Mouse (Mus musculus) hindbrain, embryonic 15.5 days (tissue): ENCODE measurements around the gene Pfkfb3. TPM values are rescaled to one million over a fixed set of nuclear protein-coding genes. Genes with fewer than 3 reads are reported as not detected.

Experiments
- ATAC-seq: fragments of 200-750 bp; cut with Nextera tagmentation; 2 replicates; pipeline ENCODE4 v1.8.0; 2017; ENCODE audit warnings: low read depth, moderate number of reproducible peaks, moderate TSS enrichment; ENCODE audit not compliant: low FRiP score
- H3K27ac ChIP-seq: fragments of 300-500 bp; sonication (generic); replicated peaks from 2 replicates; pipeline ENCODE4 v1.5.1; 2015; ENCODE audit warnings: mild to moderate bottlenecking, inconsistent platforms
- H3K27me3 ChIP-seq: fragments of 300-500 bp; sonication (generic); 2 replicates; pipeline ENCODE4 v1.6.1; 2015; ENCODE audit warnings: control low read depth, inconsistent platforms
- H3K36me3 ChIP-seq: fragments of 300-500 bp; sonication (generic); 2 replicates; pipeline ENCODE4 v1.6.1; 2015; ENCODE audit warnings: control low read depth, inconsistent platforms
- H3K4me1 ChIP-seq: fragments of 300-500 bp; sonication (generic); replicated peaks from 2 replicates; pipeline ENCODE4 v1.6.1; 2015; ENCODE audit warnings: control low read depth, inconsistent platforms
- H3K4me2 ChIP-seq: fragments of 300-500 bp; sonication (generic); 2 replicates; pipeline ENCODE4 v1.6.1; 2015; ENCODE audit warnings: moderate library complexity, mild to moderate bottlenecking, inconsistent platforms
- H3K4me3 ChIP-seq: fragments of 300-500 bp; sonication (generic); 2 replicates; pipeline ENCODE4 v1.5.1; 2015; ENCODE audit warnings: mild to moderate bottlenecking, inconsistent platforms
- H3K9ac ChIP-seq: fragments of 300-500 bp; sonication (generic); 2 replicates; pipeline ENCODE4 v1.6.1; 2015; ENCODE audit warnings: inconsistent platforms
- H3K9me3 ChIP-seq: fragments of 300-500 bp; sonication (generic); 2 replicates; pipeline ENCODE4 v1.6.1; 2016; ENCODE audit warnings: control low read depth, inconsistent platforms
- WGBS: fragments of 180-500 bp; shearing (Covaris S2); methylation state at CpG from one replicate; pipeline ENCODE4 v1.1.7; 2015; 5-methylcytosine and 5-hydroxymethylcytosine counted together
- polyA plus RNA-seq: library from polyadenylated mRNA; unstranded; fragments of >200 nt; fragmentation: Nextera tagmentation; extraction: Ambion mirVana; gene quantifications from 2 replicates; pipeline ENCODE4 v1.2.1, GENCODE M21; 2015

Pfkfb3 gene
- polyA plus RNA-seq, 1 experiment from 2014 or later = 32.3 TPM

GRCm38 (mm10) chr2:11448711-11449110 lies 105.2 kb downstream of the Pfkfb3 start:
- ATAC-seq = no peak
- Histone ChIP-seq H3K4me3 (no peak overlapping the region), H3K27me3 (no peaks in the 10 kb centered on the region), H3K9me3 (no peaks in the 10 kb centered on the region), H3K9ac (no peak overlapping the region), H3K36me3 (no peaks in the 10 kb centered on the region), H3K4me1 (no peaks in the 10 kb centered on the region), H3K4me2 (no peak overlapping the region), H3K27ac (no peak overlapping the region)
- WGBS = 42% methylated on average over 3 of the region's 3 CpGs

- no peak for ATAC-seq
- Histone ChIP-seq H3K27ac (no peak overlapping the region), H3K4me3 (no peak overlapping the region), H3K9me3 (no peaks in the 10 kb centered on the region), H3K4me1 (no peaks in the 10 kb centered on the region), H3K4me2 (no peak overlapping the region), H3K9ac (no peak overlapping the region), H3K27me3 (no peaks in the 10 kb centered on the region), H3K36me3 (no peaks in the 10 kb centered on the region)
- 69% methylated on average over 2 of the region's 2 CpGs for WGBS
Measured at GRCm38 (mm10) chr2:11447865-11448264, 106.0 kb downstream of the Pfkfb3 start.

- Histone ChIP-seq H3K27ac (no peak overlapping the region), H3K9ac (no peak overlapping the region), H3K4me3 (no peak overlapping the region), H3K4me2 (no peak overlapping the region), H3K4me1 (no peaks in the 10 kb centered on the region), H3K27me3 (no peaks in the 10 kb centered on the region), H3K9me3 (no peaks in the 10 kb centered on the region), H3K36me3 (no peaks in the 10 kb centered on the region)
- 92% methylated on average over 3 of the region's 3 CpGs for WGBS
- ATAC-seq = no peak
Measured at GRCm38 (mm10) chr2:11445722-11446121, 108.2 kb downstream of the Pfkfb3 start.

- H3K9ac ChIP-seq = no peak overlapping the region
- no peak overlapping the region for H3K4me3 ChIP-seq
- no peak overlapping the region for H3K4me2 ChIP-seq
- 66% methylated on average over 4 of the region's 4 CpGs for WGBS
- H3K4me1 ChIP-seq = no peaks in the 10 kb centered on the region
- no peaks in the 10 kb centered on the region for H3K9me3 ChIP-seq
- no peak overlapping the region for H3K27ac ChIP-seq
- no peak for ATAC-seq
- no peaks in the 10 kb centered on the region for H3K27me3 ChIP-seq
- H3K36me3 ChIP-seq = no peaks in the 10 kb centered on the region
Measured at GRCm38 (mm10) chr2:11441864-11442263, 112.0 kb downstream of the Pfkfb3 start.

- WGBS = 81% methylated on average over 12 of the region's 12 CpGs
Measured at GRCm38 (mm10) chr2:11438231-11438954, 115.5 kb downstream of the Pfkfb3 start.

GRCm38 (mm10) chr2:11436353-11436752 lies 117.5 kb downstream of the Pfkfb3 start:
- no peak overlapping the region for H3K4me2 ChIP-seq

More at GRCm38 (mm10) chr2:11438231-11438954, 115.5 kb downstream of the Pfkfb3 start:
- ATAC-seq = no peak
- no peaks in the 10 kb centered on the region for H3K27me3 ChIP-seq
- no peaks in the 10 kb centered on the region for H3K4me1 ChIP-seq
- no peaks in the 10 kb centered on the region for H3K36me3 ChIP-seq
- H3K9ac ChIP-seq = no peak overlapping the region
- H3K9me3 ChIP-seq = no peaks in the 10 kb centered on the region
- no peak overlapping the region for H3K27ac ChIP-seq
- no peak overlapping the region for H3K4me3 ChIP-seq
- no peak overlapping the region for H3K4me2 ChIP-seq

GRCm38 (mm10) chr2:11433353-11433752 lies 120.5 kb downstream of the Pfkfb3 start:
- Histone ChIP-seq H3K9me3 (no peaks in the 10 kb centered on the region), H3K27me3 (no peaks in the 10 kb centered on the region), H3K4me3 (no peak overlapping the region), H3K27ac (no peak overlapping the region), H3K36me3 (no peaks in the 10 kb centered on the region), H3K9ac (no peak overlapping the region), H3K4me1 (no peaks in the 10 kb centered on the region), H3K4me2 (no peak overlapping the region)
- ATAC-seq = no peak
- 82% methylated on average over 5 of the region's 5 CpGs for WGBS

More at GRCm38 (mm10) chr2:11436353-11436752, 117.5 kb downstream of the Pfkfb3 start:
- no peak overlapping the region for H3K9ac ChIP-seq
- no peaks in the 10 kb centered on the region for H3K36me3 ChIP-seq
- WGBS = 93% methylated on average over 11 of the region's 11 CpGs
- H3K4me1 ChIP-seq = no peaks in the 10 kb centered on the region
- no peak overlapping the region for H3K27ac ChIP-seq
- no peak for ATAC-seq
- no peak overlapping the region for H3K4me3 ChIP-seq
- H3K9me3 ChIP-seq = no peaks in the 10 kb centered on the region
- H3K27me3 ChIP-seq = no peaks in the 10 kb centered on the region

GRCm38 (mm10) chr2:11429538-11429937 lies 124.3 kb downstream of the Pfkfb3 start:
- Histone ChIP-seq H3K4me3 (no peak overlapping the region), H3K4me2 (no peak overlapping the region), H3K9ac (no peak overlapping the region), H3K4me1 (no peaks in the 10 kb centered on the region), H3K9me3 (no peaks in the 10 kb centered on the region), H3K36me3 (no peaks in the 10 kb centered on the region), H3K27ac (no peak overlapping the region), H3K27me3 (no peaks in the 10 kb centered on the region)
- 22% methylated on average over 3 of the region's 3 CpGs for WGBS
- ATAC-seq = no peak

- H3K36me3 ChIP-seq = no peaks in the 10 kb centered on the region
- no peaks in the 10 kb centered on the region for H3K4me1 ChIP-seq
- 96% methylated on average over 4 of the region's 4 CpGs for WGBS
- H3K9me3 ChIP-seq = no peaks in the 10 kb centered on the region
- no peak for ATAC-seq
- no peak overlapping the region for H3K27ac ChIP-seq
- H3K9ac ChIP-seq = no peak overlapping the region
- H3K27me3 ChIP-seq = no peaks in the 10 kb centered on the region
- no peak overlapping the region for H3K4me3 ChIP-seq
- H3K4me2 ChIP-seq = no peak overlapping the region
Measured at GRCm38 (mm10) chr2:11428621-11429020, 125.3 kb downstream of the Pfkfb3 start.

GRCm38 (mm10) chr2:11427596-11427995 lies 126.3 kb downstream of the Pfkfb3 start:
- Histone ChIP-seq H3K9me3 (no peaks in the 10 kb centered on the region), H3K27ac (no peak overlapping the region), H3K4me3 (no peak overlapping the region), H3K9ac (no peak overlapping the region), H3K4me2 (no peak overlapping the region), H3K27me3 (no peaks in the 10 kb centered on the region), H3K36me3 (no peaks in the 10 kb centered on the region), H3K4me1 (no peaks in the 10 kb centered on the region)
- no peak for ATAC-seq
- WGBS = 84% methylated on average over 6 of the region's 6 CpGs

GRCm38 (mm10) chr2:11426379-11426778 lies 127.5 kb downstream of the Pfkfb3 start:
- H3K9me3 ChIP-seq = no peaks in the 10 kb centered on the region
- H3K27me3 ChIP-seq = no peaks in the 10 kb centered on the region
- 67% methylated on average over 3 of the region's 3 CpGs for WGBS
- no peak overlapping the region for H3K9ac ChIP-seq
- H3K27ac ChIP-seq = no peak overlapping the region
- no peak for ATAC-seq
- no peak overlapping the region for H3K4me2 ChIP-seq
- H3K36me3 ChIP-seq = no peaks in the 10 kb centered on the region
- no peak overlapping the region for H3K4me3 ChIP-seq
- H3K4me1 ChIP-seq = no peaks in the 10 kb centered on the region

- Histone ChIP-seq H3K27me3 (no peaks in the 10 kb centered on the region), H3K4me3 (no peak overlapping the region), H3K4me1 (no peaks in the 10 kb centered on the region), H3K4me2 (no peak overlapping the region), H3K27ac (no peak overlapping the region), H3K36me3 (no peaks in the 10 kb centered on the region), H3K9me3 (no peaks in the 10 kb centered on the region), H3K9ac (no peak overlapping the region)
- no peak for ATAC-seq
- 36% methylated on average over 5 of the region's 5 CpGs for WGBS
Measured at GRCm38 (mm10) chr2:11425421-11426131, 128.3 kb downstream of the Pfkfb3 start.
